Mouse (Mus musculus): ENCODE results near the gene Pkhd1.

GRCm38 (mm10) chr1:20306116-20306515, 311.7 kb downstream of the Pkhd1 start:
- TF ChIP-seq GATA1 (IDR thresholded peaks at IDR 0.05; ENCODE audit: borderline replicate concordance, low read length) (no peak), FLI1 (IDR thresholded peaks at IDR 0.05; ENCODE audit: low read length) (no peak)

All from megakaryocyte, embryonic 14.5 days (primary cell).